Mouse (Mus musculus) gastrocnemius, adult 8-10 months (tissue): ENCODE results near the gene 5031439G07Rik. TPM values are rescaled to one million over a fixed set of nuclear protein-coding genes. Genes with fewer than 3 reads are reported as not detected.
A peak's percentile ranks its signal among the peaks of the same experiment; 100 is the strongest.
"Not testable (repeated sequence)": the region's sequence is repeated elsewhere in the genome, so short reads cannot be mapped to it uniquely, and the experiment has no call there.

Experiments used
- DNase-seq, 2 experiments: peaks; one replicate each; pipeline ENCODE4 v3.0.0; 2022; ENCODE audit warnings: low spot score in 2 of 2
- total RNA-seq, 4 experiments: library from RNA; stranded (reverse); gene quantifications; 2 replicates each; pipeline ENCODE4 v1.2.4; 2022

The 5031439G07Rik gene
- 100 to 1,000 TPM; 103 to 132 (median 110) TPM for total RNA-seq

DNA sequence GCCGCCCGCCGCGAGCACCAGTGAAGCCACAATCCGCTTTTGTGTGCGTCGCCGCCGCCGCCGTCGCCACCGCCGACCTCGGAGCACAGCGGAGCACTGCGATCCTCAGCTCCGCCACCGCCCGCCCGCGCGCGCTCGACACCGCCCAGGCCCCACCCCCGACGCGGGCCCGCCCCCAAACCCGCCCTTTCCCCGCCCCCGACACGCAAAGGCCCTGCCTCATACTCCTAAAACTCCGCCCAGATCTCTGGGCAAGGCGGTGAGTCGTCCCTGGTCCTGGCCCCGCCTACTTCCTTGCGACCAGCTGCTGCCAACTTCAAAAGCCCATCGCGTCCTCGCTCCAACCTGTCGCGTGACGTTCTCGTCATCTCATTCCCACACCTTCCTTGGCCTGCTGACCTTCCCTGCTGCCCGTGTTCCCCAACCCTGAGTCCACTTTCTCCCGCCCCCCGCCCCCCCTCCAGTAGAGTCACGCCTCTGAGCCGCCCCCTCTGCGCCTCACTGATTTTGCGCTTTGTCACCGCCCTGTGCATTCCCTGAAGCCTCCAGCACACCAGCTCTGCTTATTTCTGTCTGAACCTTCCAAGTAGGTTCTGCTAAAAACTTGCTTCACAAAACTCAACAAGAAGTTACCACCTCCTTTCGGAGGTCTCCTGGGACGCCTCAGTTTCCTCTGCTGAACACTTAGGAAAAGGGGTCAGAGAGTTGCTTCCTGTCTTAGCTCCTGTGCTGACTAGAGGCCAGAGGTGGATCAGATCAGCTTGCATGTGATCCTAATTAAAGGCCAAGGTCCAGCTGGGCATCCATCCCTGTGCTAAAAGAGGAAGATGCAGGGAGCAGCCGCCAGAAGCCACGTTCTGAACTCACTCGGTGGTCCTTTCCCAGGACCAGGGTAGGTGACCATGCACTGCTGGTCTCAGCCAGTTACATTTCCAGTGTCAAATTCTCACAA lies at the start of gene 5031439G07Rik:
Gene 5031439G07Rik, minus strand, starts transcription at position 678 of the 952 bp plus-strand sequence.
- peak; percentile 85 to 94 for DNase-seq

DNA sequence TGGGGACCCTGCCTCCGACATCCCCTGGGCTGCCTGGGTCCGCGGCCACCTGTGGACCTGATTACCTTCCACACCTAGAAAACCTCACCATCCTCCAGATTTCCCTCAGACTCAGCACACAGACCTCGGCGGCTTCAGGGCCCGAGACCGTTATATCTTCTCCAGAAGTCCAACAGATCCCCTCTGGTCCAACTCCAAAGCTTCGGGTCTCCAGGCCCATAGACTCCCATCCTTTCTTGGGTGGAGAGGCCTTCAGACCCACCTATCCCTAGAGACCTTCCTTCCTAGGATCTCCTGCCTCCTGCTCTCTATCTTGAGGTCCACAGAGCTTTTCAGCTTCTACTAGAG lies 49.0 kb upstream of the 5031439G07Rik start:
- no peak for DNase-seq

DNA sequence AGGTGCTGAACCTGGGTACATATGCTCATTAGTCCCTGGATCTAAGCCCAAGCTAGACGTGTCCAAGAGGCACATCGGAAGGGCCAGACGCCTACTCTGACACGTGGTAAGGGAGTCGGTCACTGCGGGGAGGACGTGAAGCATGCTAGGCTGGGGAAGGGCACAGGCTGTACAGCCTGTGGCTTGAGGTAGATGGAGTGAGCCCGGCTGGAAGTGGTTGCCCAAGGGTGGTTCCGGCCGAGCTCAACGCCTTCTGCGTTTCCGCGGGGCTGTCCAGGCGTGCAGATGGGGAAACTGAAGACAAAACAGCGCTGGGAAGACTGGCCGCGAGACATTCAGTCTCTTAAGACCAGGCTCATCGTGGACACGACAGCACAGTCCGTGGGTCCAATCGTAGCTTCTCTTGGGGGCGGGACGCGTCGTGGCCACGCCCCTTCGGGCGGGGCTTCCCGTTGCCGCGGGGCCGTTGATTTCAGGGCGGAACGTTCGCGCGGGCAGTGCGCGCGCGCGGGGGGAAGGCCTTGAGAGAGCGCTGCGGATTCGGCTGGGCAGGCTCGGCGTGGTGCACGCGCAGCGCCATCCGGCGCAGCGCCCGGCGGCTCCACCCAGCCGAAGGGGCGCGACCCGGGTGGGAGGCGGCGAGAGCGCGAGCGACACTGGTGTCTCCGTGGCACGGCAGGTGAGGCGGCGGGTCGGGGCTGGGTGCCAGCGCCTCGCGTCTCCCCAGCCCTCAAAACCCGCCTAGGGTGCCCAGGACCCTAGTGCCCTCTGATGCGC lies 48.4 kb upstream of the 5031439G07Rik start:
- DNase-seq, result peak; percentile 97 to 99

DNA sequence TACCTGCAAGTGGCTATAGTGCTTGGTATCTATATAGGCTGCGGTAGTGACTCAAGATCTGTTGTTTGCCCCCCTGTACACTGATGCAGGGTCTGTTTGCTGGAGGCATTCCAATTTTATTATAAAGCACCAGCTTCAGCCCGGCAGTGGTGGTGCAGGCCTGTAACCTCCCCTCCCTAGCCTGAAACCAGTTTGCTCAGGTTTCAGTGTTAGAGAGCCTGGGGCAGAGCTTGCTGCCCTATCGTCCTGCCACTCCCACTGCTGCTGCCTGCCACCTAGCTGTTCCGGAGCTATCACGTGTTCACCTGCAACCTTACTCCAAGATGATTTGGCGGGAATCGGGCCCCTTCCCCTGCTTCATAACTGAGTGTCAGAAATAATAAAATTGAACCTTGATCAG lies 45.6 kb upstream of the 5031439G07Rik start:
- not testable (repeated sequence) for DNase-seq

DNA sequence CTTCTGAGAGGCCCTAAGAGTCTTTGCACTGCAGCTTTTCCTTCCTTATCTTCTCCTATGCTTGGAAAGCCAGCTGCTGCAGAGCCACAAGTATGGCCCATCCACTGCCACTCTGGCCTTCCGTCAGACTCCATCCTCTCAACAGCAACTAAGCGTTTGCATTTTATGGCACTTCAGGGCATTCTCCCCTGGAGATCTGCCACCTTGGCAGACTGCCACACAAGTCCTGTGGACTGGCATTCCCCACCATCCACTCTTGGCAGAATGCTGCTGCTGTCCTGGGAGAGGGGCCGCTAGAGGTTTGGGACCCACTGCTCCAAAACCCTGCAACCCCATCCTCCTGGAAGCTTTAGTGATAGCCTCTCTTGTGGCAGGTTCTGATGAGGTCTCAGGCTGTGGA lies 43.5 kb upstream of the 5031439G07Rik start:
- no peak for DNase-seq

DNA sequence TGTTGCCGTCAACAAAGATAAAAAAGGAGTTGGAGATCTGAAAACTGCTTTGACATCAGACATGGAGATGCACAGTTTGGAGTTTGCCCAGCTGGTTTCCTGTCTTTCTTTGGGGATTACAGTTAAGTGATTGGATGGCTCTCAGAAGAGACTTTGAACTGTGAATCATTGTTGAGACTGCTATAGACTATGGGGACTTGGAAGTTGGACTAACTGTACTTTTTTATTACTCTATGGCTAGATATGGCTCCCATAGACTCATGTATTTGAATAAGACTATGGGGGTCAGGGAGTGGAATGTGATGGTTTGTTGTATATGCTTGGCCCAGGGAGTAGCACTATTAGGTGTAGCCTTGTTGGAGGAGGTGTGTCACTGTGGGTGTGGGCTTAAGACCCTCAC lies 42.3 kb upstream of the 5031439G07Rik start:
- DNase-seq, result not testable (repeated sequence)

DNA sequence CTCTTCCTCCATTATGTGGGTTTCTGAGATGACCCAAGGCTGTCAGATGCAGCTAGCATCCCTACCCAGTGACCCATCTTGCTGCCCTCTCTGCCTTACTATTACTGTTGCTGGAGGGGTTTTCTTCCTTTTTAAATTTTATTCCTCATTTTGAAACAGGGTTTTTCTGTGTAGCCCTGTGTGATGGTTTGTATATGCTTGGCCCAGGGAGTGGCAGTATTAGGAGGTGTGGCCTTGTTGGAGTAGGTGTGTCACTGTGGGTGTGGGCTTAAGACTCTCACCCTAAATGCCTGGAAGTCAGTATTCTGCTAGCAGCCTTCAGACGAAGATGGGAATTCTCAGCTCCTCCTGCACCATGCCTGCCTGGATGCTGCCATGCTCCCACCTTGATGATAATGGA lies 40.3 kb upstream of the 5031439G07Rik start, which contains the start of gene Fam118a:
Gene Fam118a, plus strand, starts transcription at position 301 of the 400 bp plus-strand sequence.
- not testable (repeated sequence) for DNase-seq

DNA sequence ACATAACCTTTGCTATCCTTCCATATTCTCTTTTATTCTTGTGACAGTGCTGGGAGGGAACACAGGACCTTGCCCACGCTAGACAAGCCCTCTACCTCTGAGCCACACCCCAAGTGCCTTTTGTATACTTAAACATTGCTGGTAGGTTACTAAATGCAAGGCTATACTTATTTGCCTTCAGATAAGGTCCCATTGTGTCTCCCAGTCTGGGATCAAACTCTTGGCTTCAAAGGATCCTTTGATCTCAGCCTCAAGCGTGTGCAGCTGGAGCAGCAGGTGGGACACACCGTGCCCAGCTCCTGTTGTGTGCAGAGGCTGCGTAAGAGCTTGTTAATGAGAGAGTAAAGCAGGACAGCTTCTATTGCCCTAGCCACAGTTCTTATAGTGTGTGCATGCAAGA lies 39.4 kb upstream of the 5031439G07Rik start:
- no peak for DNase-seq

DNA sequence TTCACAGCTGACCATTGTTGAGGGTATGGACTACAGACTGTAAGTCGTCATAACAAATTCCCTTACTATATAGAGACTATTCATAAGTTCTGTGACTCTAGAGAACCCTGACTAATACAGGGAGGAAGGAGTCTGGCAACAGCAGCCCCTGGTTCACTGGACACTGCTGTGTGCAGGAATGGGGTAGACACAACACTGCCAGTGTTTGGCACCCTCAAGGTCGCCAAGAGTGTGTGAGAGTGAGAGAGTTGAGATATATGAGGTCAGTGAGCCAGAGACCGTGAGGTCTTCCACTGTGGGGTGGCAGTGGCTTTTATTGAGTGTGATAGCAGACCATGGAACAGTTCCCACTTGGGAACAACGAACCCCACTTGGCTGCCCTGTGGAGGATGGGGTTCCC lies 37.8 kb upstream of the 5031439G07Rik start:
- DNase-seq, result no peak

DNA sequence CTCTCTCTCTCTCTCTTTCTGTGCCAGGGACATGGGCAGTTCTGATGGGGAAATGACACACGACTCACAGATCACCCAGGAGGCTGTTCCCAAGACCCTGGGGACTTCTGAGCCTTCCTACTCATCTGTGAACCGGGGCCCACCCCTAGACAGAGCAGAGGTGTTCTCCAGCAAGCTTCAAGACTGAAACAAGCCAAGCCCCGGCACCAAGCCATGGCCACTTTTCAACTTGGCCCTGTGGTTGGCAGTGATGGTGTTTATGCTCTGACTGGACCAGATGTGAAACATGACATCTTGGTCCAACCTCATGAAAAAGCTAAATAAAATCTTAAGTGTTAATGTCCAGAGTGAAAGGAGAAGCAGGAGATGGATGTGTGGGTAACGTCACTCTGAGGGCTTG lies 33.9 kb upstream of the 5031439G07Rik start:
- peak in 1 of 2 experiments; percentile 34 for DNase-seq

DNA sequence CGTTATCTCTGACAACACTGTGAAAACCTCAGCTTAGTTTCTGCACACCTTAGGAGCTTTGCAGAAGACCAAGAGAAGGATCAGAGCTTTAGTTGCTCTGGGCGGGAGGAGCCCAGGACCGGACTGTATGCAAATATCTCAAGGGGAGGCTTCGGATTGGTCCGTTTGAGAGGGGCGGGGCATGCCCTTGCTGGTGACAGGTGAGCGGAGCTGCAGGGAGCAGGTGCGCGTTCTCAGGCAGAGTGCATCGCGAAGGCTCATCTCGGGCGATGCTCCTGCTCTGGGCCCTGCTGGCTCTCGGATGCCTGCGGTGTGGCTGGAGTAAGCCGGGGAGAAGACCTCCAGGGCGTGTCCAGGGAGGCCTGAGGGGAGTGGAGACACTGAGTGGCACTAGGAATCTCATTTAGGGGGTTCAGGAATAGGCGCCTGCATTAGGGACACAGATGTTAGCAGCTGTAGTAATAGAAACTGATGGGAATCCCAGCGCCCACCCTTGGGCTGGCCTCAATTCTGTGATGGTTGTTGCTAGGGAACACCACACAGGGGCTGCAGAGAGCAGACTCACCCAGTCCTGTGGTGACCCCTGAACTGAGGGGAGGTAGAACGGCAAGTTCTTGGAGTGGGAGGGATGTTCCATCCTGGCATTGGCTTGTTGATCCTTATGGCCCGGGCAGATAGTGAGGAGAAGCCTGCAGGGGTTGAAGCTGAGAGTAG lies 28.8 kb upstream of the 5031439G07Rik start, which contains the start of gene Upk3a:
Gene Upk3a, plus strand, starts transcription at position 191 of the 714 bp plus-strand sequence.
- DNase-seq, result no peak

DNA sequence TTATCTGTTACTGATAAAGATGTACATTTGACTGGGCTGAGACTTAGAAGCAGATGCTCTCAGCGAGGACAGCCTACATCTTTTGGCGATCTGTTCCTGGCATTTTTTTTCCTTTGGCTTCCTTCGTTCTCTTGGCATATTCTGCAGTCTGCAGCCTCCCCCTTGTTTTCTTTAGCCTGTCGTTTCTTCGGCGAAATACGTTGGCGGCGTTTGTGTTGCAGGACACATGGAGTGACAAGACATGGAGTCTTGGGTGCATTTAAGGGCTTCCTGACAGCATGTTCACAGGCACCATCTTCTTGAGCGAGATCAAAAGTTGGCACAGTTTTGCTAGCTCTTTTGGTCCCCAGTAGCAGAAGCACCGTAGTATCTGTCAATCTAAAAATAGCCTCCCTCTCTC lies 27.4 kb upstream of the 5031439G07Rik start:
- no peak for DNase-seq

DNA sequence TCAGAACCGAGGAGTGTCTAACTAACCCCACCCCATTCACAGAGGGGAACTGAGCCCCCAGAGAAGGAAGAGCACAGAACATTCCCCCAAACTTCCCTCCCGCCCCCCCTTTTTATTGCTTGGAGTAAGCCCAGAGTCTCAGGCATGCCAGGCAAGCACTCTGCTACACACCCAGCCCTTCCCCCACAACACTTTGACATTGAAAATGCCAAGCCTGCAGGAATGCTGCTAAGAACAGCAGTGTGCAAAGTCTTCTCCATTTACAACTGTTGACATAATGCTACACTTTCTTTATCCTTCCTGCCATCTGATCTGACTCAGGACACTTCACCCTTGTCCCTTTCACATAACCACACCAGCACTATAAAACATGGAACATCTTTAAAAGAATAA lies 24.3 kb upstream of the 5031439G07Rik start:
- DNase-seq, result no peak

DNA sequence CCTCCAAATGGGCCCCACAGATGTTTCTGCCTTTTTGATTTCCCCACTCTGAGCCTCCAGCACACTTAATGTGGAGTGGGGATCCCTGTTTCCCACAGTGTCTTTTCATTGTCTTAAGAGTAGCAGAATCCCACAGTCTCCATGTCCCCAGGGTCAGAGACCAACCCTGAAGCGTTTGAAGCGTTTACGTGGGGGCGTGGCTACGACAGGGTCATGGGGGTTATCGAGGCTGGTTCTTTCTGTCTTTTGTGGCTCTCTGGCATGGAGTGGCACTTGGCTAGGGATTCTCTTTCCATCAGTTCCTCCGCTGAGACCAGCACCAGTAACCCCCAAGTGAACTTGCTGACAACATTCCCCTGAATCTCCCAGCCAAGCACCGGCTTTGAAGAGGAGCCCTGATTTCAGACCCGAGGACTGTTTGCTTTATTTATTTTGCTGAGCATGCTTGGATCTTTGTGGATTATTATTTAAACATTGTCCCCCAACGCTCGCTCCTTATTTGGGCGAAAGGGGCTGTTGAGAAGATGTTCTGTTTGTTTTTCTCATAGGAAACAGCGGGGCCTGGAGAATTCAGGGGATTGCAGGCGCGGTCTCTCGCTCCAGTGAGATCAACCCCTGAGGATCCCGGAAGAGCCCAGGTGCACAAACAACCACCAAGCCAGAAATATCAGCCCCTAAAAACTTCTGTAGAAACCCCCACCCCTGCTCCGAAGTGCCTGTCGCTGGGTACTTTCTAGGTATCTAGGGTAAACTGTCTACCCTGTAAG lies 23.7 kb upstream of the 5031439G07Rik start:
- no peak for DNase-seq

DNA sequence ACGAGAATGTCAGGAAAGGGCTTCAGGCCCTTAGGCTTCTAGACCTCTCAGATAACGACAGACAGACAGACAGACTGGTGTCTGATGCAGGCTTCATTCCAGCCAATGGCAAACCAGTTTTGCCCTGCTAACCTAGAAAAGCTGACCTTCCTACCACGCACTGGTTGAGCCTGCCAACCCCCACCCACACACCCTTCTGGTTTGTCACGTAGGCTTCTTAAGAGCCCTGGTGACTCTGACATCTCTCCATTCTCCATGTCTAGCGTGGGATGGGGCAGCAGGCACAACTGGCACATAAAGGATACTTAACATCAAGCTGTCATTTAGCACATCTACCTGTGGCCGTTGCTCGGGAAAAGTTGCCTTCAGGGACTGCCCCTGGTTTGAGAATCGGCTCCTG lies 21.3 kb upstream of the 5031439G07Rik start:
- DNase-seq, result no peak

DNA sequence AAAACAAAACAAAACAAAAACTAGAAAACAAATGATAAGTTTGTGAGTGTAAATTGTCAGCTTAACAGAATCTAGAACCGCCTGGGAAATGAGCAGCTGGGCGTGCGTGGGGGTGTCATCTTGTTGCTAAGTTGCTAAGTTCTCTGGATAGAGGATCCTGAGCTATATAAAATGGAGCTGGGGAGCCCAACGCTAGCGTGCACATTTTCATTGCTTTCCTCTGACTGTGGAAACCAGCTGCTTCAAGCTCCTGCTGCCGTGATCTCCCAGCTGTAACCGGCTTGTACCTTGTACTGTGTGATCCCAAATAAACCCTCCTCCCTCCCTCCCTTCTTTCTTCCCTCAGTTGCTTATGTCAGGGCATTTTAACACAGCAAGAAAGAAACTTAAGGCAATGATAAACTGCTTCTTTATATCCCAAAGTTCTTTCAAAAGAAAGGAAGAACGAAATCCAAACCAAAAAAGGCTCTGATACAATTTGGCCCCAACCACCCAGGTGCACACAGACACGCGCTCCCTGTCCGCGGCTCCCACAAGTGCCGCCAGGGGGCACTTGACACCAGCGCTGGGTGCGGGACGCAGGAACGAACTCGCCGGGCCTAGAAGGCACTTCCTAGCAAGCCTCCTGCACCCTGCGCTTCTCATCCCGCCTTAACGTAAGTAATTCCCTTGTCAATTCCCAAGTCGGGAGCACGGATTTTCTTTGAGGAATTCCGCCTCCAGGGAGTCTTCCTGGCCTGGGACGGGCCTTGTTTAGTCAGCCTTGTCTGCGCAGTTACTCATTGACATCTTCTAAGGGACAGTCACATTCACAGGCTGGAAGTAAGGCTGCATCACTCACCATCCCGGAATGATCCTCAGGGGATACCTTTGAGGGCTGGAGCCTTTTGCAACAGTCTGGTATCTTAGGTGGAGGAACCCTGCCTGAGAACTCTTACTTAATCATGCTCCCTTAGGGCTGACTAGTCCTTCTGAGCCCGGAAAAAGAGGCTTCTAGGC lies 12.9 kb upstream of the 5031439G07Rik start:
- peak; percentile 60 to 61 for DNase-seq

DNA sequence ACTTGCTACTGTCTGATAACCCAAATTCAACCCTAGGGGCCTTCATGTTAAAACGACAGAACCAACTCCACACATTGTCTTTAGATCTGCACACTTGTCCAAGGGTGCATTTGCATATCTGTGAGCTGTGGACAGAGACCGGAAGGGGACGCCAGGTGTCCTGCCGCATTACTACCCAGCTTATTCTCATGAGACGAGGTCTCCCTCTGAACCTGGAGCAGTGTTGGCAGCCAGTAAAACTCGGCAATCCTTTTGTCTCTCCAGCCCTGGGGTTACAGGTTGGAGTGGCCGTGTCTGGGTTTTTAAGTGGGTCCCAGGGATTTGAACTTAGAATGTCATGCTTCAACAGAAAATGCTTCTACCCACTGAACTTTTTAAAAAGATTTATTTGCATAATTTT lies 11.6 kb upstream of the 5031439G07Rik start:
- DNase-seq, result no peak

DNA sequence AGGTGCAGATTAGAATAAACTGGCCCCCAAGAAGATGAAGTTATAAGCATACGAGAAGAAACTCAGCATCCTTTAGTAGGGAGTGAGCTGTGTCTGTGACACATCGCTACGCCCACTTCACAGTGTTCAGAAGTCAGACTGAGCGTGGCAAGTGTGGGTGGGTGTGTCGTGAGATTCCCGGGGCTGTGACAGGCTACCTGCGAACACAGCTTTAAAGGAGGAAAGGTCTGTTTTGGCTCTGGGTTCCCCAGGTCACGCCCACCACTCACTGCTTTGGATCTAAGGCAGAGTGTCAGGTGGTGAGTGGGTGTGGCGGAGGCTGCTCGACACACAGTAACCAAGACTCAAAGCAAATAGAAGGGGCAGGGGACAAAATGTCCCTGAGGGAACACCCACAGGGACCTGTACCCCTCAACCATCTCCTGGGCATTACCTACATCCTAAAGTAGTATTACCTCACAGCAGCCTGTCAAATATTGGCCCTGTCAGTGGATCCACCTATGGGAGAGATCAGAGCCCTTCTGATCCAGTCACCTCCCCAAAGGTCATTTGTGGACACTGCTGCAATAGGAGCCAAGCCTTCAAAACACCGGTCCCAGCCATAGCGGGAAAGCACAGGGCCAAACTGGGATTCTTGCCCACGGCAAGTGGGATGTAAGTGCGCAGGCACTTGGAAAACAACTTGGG lies 9.6 kb upstream of the 5031439G07Rik start:
- DNase-seq, result no peak

DNA sequence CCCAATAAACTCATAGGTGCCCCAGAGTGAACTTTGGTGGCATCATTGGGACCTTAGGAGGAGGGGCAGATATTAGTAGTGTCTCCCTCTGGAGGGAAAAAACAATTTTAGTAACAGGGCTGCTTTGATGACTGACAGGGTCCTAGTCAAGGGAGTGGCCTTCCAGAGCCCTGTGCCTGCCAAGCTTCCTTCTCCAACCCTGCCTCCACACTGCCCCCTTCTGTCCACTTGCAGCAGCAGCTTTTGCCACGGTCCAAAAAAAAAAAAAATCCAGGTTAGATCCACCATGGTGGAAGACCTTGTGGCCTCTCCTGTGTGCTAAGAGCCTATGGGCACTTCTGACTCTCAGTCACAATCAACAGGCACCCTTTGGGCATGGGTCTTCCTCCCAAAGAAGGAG lies 7.6 kb upstream of the 5031439G07Rik start:
- peak; percentile 32 to 54 for DNase-seq
